ENCODE assay signal across 7 mouse cellular contexts in genomic region chr1:151944457-151945223, GRCm38 (mm10).
DNase-seq lines count a peak whose midpoint lies in the region; ATAC-seq and TF ChIP-seq lines count a peak whose summit lies in the region.

No protein-coding gene starts in this region.

- TF ChIP-seq CTCF in liver, postnatal 0 days (IDR thresholded peaks at IDR 0.05; ENCODE audit: low read depth), result no peak

- no peak for TF ChIP-seq EP300 in liver, postnatal 0 days (IDR thresholded peaks at IDR 0.05; ENCODE audit: low read depth)

- ATAC-seq in forebrain, embryonic 15.5 days (replicated peaks), result peak; percentile 62
- 0 out of 2 replicates have a peak, but pooled peaks have one; percentile 19 for ATAC-seq in liver, postnatal 0 days
- ATAC-seq in intestine, embryonic 16.5 days, result no peak

- H3K36me3 ChIP-seq in forebrain, embryonic 15.5 days, result no peaks in the 10 kb centered on the region
- no peaks in the 10 kb centered on the region for H3K36me3 ChIP-seq in liver, postnatal 0 days (replicated peaks; ENCODE audit: insufficient read depth, low read length)
- no peaks in the 10 kb centered on the region for H3K36me3 ChIP-seq in intestine, embryonic 16.5 days (ENCODE audit: control insufficient read depth, insufficient read depth, low read length)

- no peak overlapping the region for H3K4me3 ChIP-seq in forebrain, embryonic 15.5 days
- no peak overlapping the region for H3K4me3 ChIP-seq in liver, postnatal 0 days (ENCODE audit: low read depth, low read length)
- no peak overlapping the region for H3K4me3 ChIP-seq in intestine, embryonic 16.5 days (ENCODE audit: low read length)

- no peak overlapping the region for H3K4me2 ChIP-seq in forebrain, embryonic 15.5 days (replicated peaks)
- no peak overlapping the region for H3K4me2 ChIP-seq in liver, postnatal 0 days (ENCODE audit: low read depth, low read length)
- no peak overlapping the region for H3K4me2 ChIP-seq in intestine, embryonic 16.5 days (ENCODE audit: low read depth, low read length)

- H3K9me3 ChIP-seq in forebrain, embryonic 15.5 days, result no peaks in the 10 kb centered on the region
- H3K9me3 ChIP-seq in liver, postnatal 0 days (ENCODE audit: low read length), result no peaks in the 10 kb centered on the region
- no peaks in the 10 kb centered on the region for H3K9me3 ChIP-seq in intestine, embryonic 16.5 days (ENCODE audit: control insufficient read depth, low read length)

- no peak overlapping the region for H3K9ac ChIP-seq in forebrain, embryonic 15.5 days (replicated peaks)
- no peak overlapping the region for H3K9ac ChIP-seq in liver, postnatal 0 days (replicated peaks)
- no peak overlapping the region for H3K9ac ChIP-seq in intestine, embryonic 16.5 days (ENCODE audit: low read depth, low read length)

- H3K27ac ChIP-seq in forebrain, embryonic 15.5 days (replicated peaks), result peak overlapping the region; percentile 59
- no peak overlapping the region for H3K27ac ChIP-seq in liver, postnatal 0 days (ENCODE audit: low read depth)
- H3K27ac ChIP-seq in intestine, embryonic 16.5 days (ENCODE audit: low read length), result no peak overlapping the region

- WGBS in forebrain, embryonic 15.5 days, result 13% methylated on average over 10 of the region's 10 CpGs
- WGBS in liver, postnatal 0 days (ENCODE audit: insufficient replicate concordance), result 47% methylated on average over 10 of the region's 10 CpGs
- WGBS in intestine, embryonic 16.5 days, result 48% methylated on average over 10 of the region's 10 CpGs

- peak; percentile 42 to 45 for DNase-seq in right cerebral cortex, postnatal 10 days (ENCODE audit: low spot score in 2 of 2)
- DNase-seq in right cerebral cortex, postnatal 14 days, result no peak
- no peak for DNase-seq in liver, postnatal 0 days
- no peak for DNase-seq in urinary bladder, postnatal 10 days (ENCODE audit: low spot score)
- no peak for DNase-seq in yolk sac, embryonic 10.5 days (ENCODE audit: low spot score)

- H3K27me3 ChIP-seq in forebrain, embryonic 15.5 days, result no peaks in the 10 kb centered on the region
- no peaks in the 10 kb centered on the region for H3K27me3 ChIP-seq in liver, postnatal 0 days (ENCODE audit: insufficient read depth, low read length)
- H3K27me3 ChIP-seq in intestine, embryonic 16.5 days (replicated peaks; ENCODE audit: control insufficient read depth, insufficient read depth, low read length), result no peaks in the 10 kb centered on the region

- peaks cover 36% of the 10 kb centered on the region for H3K4me1 ChIP-seq in forebrain, embryonic 15.5 days
- peaks cover 7% of the 10 kb centered on the region for H3K4me1 ChIP-seq in liver, postnatal 0 days (ENCODE audit: insufficient read depth)
- peaks cover 43% of the 10 kb centered on the region for H3K4me1 ChIP-seq in intestine, embryonic 16.5 days (ENCODE audit: control insufficient read depth, insufficient read depth, low read length)

Comparison
In these comparisons a context has a peak if more than half of its experiments do, and no peak if none do; other contexts are left out.
1. DNase-seq: peak in right cerebral cortex, postnatal 10 days (2 of 2); none in right cerebral cortex, postnatal 14 days (single experiment), liver, postnatal 0 days (single experiment), urinary bladder, postnatal 10 days (single experiment) and yolk sac, embryonic 10.5 days (single experiment).